Mouse (Mus musculus) testis, adult 2 months (tissue): ENCODE results near the gene Myh9.

Source experiments
- CTCF ChIP-seq: fragments of 200-500 bp; IDR thresholded peaks from 2 replicates; pipeline ENCODE4 v1.5.1; 2012; ENCODE audit warnings: low read depth, mild to moderate bottlenecking, inconsistent platforms, low read length, moderate library complexity; ENCODE audit not compliant: control insufficient read depth, insufficient read depth, insufficient replicate concordance
- POLR2A ChIP-seq: fragments of 200-500 bp; IDR thresholded peaks from 2 replicates; pipeline ENCODE4 v1.6.1; 2012; ENCODE audit warnings: low read depth, mild to moderate bottlenecking, inconsistent platforms, low read length, moderate library complexity; ENCODE audit not compliant: control insufficient read depth

DNA sequence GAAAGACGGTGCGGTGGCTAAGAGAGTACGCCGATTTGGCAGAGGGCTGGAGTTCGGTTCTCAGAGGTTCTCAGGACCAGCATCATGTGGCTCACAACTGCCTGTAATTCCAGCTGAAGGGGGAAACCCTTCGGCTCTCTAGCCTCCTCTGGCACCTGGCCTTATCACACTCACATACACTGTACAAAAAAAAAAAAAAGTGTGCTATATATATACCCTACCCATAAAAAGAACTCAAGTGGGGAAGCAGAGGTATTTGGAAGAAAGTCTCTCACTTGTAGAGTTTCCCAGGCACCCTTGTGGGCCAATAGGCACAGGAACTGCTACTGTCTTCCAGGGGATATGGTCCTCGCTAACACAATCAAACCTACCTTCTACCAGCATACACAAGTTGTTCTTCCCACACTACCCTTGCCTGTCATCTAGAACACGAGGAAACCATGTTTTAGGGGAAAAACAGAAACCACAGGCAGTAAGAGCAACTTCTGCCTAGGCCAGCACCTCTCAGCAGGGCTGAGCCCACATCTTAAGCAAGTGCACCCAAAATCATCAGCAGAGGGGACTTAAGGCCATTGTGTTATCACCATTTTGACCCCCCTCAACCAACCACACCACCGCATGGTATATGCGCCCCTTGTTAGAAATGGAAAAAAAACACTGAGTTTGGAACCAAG, 4.4 kb downstream of the Myh9 start:
- TF ChIP-seq CTCF (no peak), POLR2A (no peak)
